Mouse (Mus musculus): ENCODE data around the gene Tmem170b. TPM values are rescaled to one million over a fixed set of nuclear protein-coding genes. Genes with fewer than 3 reads are reported as not detected.
"Not testable (repeated sequence)": the region's sequence is repeated elsewhere in the genome, so short reads cannot be mapped to it uniquely, and the experiment has no call there.

Gene Tmem170b
- polyA plus RNA-seq, 1 experiment from 2014 or later = 51.5 TPM

DNA sequence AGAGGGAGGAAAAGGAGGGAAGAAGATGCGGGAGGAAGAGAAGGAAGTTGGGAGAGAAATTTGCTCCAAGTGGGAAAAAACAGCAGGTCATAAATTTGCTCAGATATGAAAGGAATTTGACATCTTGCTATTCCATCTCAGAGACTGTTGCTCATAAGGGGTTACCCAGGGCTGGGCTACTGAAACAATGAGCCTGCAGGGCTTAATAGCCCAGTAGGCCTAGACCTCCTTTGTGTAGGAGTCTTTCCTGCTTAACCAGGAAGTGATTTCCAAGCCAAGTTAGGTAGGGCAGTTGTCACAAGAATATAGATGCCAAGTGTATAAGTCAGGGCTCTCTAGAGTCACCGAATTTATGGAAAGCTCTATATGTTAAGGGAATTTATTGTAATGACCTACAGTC, 48.1 kb downstream of the Tmem170b start:
- Histone ChIP-seq H3K27me3 (replicated peaks) (no peaks in the 10 kb centered on the region), H3K9ac (no peak overlapping the region), H3K4me2 (no peak overlapping the region), H3K9me3 (no peaks in the 10 kb centered on the region), H3K27ac (no peak overlapping the region), H3K36me3 (replicated peaks) (no peaks in the 10 kb centered on the region), H3K4me1 (no peaks in the 10 kb centered on the region), H3K4me3 (no peak overlapping the region)
- ATAC-seq (replicated peaks) = no peak
- WGBS = 90% methylated on average over 2 of the region's 2 CpGs

- 65% methylated on average over 10 of the region's 10 CpGs for WGBS
- ATAC-seq (replicated peaks) = no peak
Measured at GRCm38 (mm10) chr13:41655576-41656090, 49.9 kb downstream of the Tmem170b start.

DNA sequence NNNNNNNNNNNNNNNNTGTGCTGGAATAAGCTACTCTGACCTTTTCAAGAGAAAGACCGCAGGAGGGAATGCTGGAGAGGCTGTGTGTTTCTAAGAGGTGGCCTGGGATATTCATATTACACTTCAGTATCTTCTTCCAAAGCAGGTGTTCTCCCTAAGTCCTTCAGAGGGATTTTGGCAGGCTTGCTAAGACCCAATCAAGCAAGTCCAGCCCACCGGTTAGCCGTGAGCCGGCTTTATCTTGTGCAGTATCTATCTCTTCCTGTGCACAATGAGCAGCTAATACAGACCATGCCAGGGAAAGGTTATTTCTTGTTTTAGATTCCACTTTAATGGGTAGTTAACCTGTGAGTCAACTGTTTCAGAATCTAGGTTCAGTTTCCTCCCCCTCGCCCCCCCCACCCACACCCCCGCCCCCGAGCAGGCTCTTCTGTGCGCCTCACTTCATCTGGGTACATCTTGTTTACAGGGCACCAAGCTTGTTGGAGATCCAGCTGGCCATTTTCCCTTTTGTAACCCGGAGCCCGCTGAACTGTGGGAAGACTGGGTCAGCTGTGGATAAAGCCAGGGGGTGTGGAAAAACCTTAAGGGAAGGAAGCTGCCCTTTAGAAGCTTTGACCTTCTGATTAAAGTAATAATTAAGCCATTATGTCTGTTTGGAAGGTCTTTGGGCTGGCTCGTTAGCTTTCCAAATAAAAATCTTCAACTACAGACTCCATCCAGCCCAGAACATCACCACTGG, 54.5 kb downstream of the Tmem170b start:
- Histone ChIP-seq H3K4me3 (no peak overlapping the region), H3K4me1 (peaks cover 5% of the 10 kb centered on the region; the same call in 1 of the 2 replicates), H3K4me2 (no peak overlapping the region), H3K27ac (no peak overlapping the region), H3K36me3 (replicated peaks) (no peaks in the 10 kb centered on the region), H3K9ac (no peak overlapping the region), H3K27me3 (replicated peaks) (no peaks in the 10 kb centered on the region), H3K9me3 (no peaks in the 10 kb centered on the region)
- 59% methylated on average over 11 of the region's 11 CpGs for WGBS
- no peak for ATAC-seq (replicated peaks)

More at GRCm38 (mm10) chr13:41655576-41656090, 49.9 kb downstream of the Tmem170b start:
- Histone ChIP-seq H3K27me3 (replicated peaks) (no peaks in the 10 kb centered on the region), H3K4me2 (no peak overlapping the region), H3K9ac (no peak overlapping the region), H3K4me1 (no peaks in the 10 kb centered on the region), H3K27ac (no peak overlapping the region), H3K36me3 (replicated peaks) (no peaks in the 10 kb centered on the region), H3K9me3 (no peaks in the 10 kb centered on the region), H3K4me3 (no peak overlapping the region)

DNA sequence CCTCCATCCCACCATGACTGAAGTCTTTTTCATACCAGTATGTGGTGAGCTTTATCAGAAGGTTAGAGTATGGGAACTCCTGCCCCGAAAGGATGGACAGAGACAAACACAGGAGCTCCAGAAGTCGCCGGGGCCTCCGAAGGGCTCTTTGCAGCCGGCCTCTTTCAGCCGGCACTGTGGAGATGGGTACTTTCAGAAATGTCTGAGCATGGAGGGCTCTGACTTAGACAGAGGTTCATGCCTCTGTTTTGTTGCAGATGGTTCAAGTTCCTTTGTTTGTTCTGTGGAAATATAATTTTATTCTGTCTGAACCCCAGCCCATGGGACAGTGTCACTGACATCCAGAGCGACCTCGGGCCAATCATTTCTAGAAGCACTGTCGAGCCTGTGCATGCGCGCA, 55.4 kb downstream of the Tmem170b start:
- Histone ChIP-seq H3K4me3 (no peak overlapping the region), H3K4me2 (no peak overlapping the region), H3K27me3 (replicated peaks) (no peaks in the 10 kb centered on the region), H3K4me1 (peaks cover 5% of the 10 kb centered on the region; the same call in 1 of the 2 replicates), H3K27ac (no peak overlapping the region), H3K36me3 (replicated peaks) (no peaks in the 10 kb centered on the region), H3K9me3 (no peaks in the 10 kb centered on the region), H3K9ac (no peak overlapping the region)
- WGBS = 83% methylated on average over 11 of the region's 11 CpGs
- ATAC-seq (replicated peaks) = no peak

- H3K4me1 ChIP-seq = peaks cover 5% of the 10 kb centered on the region; the same call in 1 of the 2 replicates
- H3K36me3 ChIP-seq (replicated peaks) = no peaks in the 10 kb centered on the region
- WGBS = 39% methylated on average over 17 of the region's 17 CpGs
- H3K9ac ChIP-seq = no peak overlapping the region
- H3K27me3 ChIP-seq (replicated peaks) = no peaks in the 10 kb centered on the region
- no peak overlapping the region for H3K27ac ChIP-seq
- no peak overlapping the region for H3K4me3 ChIP-seq
- no peak overlapping the region for H3K4me2 ChIP-seq
- no peaks in the 10 kb centered on the region for H3K9me3 ChIP-seq
- no peak for ATAC-seq (replicated peaks)
Measured at GRCm38 (mm10) chr13:41662401-41663070, 56.8 kb downstream of the Tmem170b start.

DNA sequence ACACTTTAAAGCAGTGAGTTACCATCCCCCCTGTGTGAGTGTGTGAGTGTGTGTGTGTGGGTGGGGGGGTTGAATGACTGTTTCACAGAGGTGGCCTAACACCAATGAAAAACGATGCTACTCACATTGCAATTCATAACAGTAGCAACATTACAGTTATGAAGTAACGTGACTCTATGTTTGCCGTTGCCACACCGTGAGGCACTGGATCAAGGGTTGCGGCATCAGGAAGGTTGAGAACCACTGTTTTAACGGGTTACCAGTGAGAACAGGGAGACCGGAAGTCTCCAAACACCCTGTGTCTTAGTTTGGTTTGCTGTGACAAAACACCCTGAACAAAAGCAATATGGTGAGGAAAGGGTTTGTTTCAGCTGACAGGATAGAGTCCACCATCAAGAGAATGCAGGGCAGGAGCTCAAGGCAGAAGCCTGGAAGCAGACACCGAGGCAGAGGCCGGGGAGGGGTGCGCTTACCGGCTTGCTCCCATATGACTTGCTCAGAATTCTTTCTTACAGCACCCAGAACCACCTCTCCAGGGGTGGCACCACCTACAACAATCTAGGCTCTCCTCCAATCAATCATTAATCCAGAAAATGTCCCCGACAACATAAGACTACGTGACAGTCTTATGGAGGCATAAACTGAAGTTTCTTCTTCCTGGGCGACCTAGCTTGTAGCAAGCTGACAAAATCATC, 57.9 kb downstream of the Tmem170b start:
- H3K27ac ChIP-seq = no peak overlapping the region
- no peak overlapping the region for H3K4me2 ChIP-seq
- WGBS = 92% methylated on average over 14 of the region's 14 CpGs
- no peak for ATAC-seq (replicated peaks)
- no peak overlapping the region for H3K9ac ChIP-seq
- peaks cover 5% of the 10 kb centered on the region; the same call in 1 of the 2 replicates for H3K4me1 ChIP-seq
- H3K9me3 ChIP-seq = no peaks in the 10 kb centered on the region
- H3K36me3 ChIP-seq (replicated peaks) = no peaks in the 10 kb centered on the region
- H3K4me3 ChIP-seq = no peak overlapping the region
- H3K27me3 ChIP-seq (replicated peaks) = no peaks in the 10 kb centered on the region

- H3K36me3 ChIP-seq (replicated peaks) = no peaks in the 10 kb centered on the region
- no peaks in the 10 kb centered on the region for H3K4me1 ChIP-seq
- H3K9ac ChIP-seq = no peak overlapping the region
- ATAC-seq (replicated peaks) = no peak
- WGBS = 96% methylated on average over 2 of the region's 2 CpGs
- H3K27me3 ChIP-seq (replicated peaks) = no peaks in the 10 kb centered on the region
- no peak overlapping the region for H3K27ac ChIP-seq
- H3K9me3 ChIP-seq = no peaks in the 10 kb centered on the region
- no peak overlapping the region for H3K4me2 ChIP-seq
- H3K4me3 ChIP-seq = no peak overlapping the region
Measured at GRCm38 (mm10) chr13:41669951-41670350, 64.2 kb downstream of the Tmem170b start.

DNA sequence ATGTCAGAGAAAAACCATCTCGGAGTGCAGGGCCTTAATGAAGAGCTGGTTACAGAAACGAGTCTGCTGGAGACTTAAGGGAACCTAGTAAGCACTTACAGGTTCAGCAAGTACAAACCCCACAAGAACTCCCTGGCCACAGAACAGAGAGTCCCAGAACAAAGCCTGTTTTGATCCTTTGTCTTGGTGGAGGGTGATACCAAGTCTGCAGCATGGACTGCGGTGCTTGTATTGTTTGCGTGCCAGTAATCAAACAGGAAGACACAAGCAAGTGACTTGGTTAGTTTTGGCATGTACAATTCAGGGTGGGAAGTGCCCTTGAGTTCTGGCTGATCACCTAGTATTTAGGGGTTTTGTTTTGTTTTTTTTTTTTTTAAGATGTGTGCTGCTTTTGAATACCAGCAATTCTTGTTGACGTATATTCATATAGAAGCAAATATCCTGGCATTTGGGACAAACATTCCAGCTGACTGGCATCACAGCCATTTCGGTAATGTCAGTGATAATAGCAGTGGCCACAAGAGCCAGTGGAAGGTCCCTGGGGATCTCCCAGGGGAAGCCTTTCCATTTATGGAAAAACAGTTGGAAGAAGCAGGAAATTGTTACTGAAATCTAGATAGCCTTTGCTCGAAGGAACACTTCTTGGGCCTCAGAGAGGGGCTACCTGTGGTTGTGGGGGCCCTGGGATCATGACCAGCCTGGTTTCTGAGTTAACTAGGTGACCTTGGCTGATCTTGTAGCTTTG, 64.9 kb downstream of the Tmem170b start:
- no peak overlapping the region for H3K4me2 ChIP-seq
- H3K27me3 ChIP-seq (replicated peaks) = no peaks in the 10 kb centered on the region
- H3K9ac ChIP-seq = no peak overlapping the region
- no peaks in the 10 kb centered on the region for H3K36me3 ChIP-seq (replicated peaks)
- WGBS = 68% methylated on average over 7 of the region's 7 CpGs
- H3K27ac ChIP-seq = no peak overlapping the region
- H3K9me3 ChIP-seq = no peaks in the 10 kb centered on the region
- no peak for ATAC-seq (replicated peaks)
- no peak overlapping the region for H3K4me3 ChIP-seq
- no peaks in the 10 kb centered on the region for H3K4me1 ChIP-seq

DNA sequence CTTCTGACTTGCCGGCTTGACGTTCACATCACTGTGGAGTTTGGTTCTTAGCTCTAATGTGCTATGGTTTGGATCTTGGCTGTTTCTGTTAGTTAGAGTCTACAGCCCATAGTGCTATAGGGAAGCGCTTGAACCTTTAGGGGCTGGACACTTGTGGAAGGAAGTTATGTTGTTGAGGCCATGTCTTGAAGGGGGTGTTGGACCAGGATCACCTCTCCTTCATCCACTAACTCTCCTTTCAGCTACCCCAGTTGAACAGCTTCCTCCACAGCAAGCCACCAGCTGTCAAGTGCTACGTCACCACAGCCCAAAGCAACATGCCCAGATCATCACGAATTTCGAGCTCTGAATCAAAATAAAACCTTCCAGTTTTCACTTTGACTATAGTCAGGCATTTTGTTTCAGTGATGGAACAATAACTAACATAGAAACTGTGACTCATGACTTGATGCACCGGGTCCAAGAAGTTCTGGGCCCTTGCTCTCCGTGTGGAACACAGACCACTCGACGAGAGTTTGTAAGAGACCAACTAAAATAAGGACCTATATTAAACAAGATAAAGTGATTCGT, 65.5 kb downstream of the Tmem170b start:
- 93% methylated on average over 11 of the region's 11 CpGs for WGBS
- no peak overlapping the region for H3K9ac ChIP-seq
- no peak for ATAC-seq (replicated peaks)
- H3K4me2 ChIP-seq = no peak overlapping the region
- H3K9me3 ChIP-seq = no peaks in the 10 kb centered on the region
- H3K4me3 ChIP-seq = no peak overlapping the region
- no peaks in the 10 kb centered on the region for H3K36me3 ChIP-seq (replicated peaks)
- no peaks in the 10 kb centered on the region for H3K4me1 ChIP-seq
- H3K27ac ChIP-seq = no peak overlapping the region
- no peaks in the 10 kb centered on the region for H3K27me3 ChIP-seq (replicated peaks)

GRCm38 (mm10) chr13:41672904-41673303, 67.2 kb downstream of the Tmem170b start:
- not testable (repeated sequence) for H3K4me2 ChIP-seq; H3K9ac ChIP-seq; H3K4me3 ChIP-seq; H3K27me3 ChIP-seq (replicated peaks); ATAC-seq (replicated peaks); H3K9me3 ChIP-seq; H3K36me3 ChIP-seq (replicated peaks); H3K4me1 ChIP-seq; H3K27ac ChIP-seq
- 44% methylated on average over 5 of the region's 5 CpGs for WGBS

GRCm38 (mm10) chr13:41673541-41673940, 67.8 kb downstream of the Tmem170b start:
- Histone ChIP-seq H3K9ac (no peak overlapping the region), H3K27ac (no peak overlapping the region), H3K4me3 (no peak overlapping the region), H3K4me1 (no peaks in the 10 kb centered on the region), H3K27me3 (replicated peaks) (no peaks in the 10 kb centered on the region), H3K4me2 (no peak overlapping the region), H3K9me3 (no peaks in the 10 kb centered on the region), H3K36me3 (replicated peaks) (no peaks in the 10 kb centered on the region)
- 88% methylated on average over 4 of the region's 4 CpGs for WGBS
- no peak for ATAC-seq (replicated peaks)
